Mouse (Mus musculus) forebrain, postnatal 0 days (tissue): ENCODE measurements around the gene Fxr2. TPM values are rescaled to one million over a fixed set of nuclear protein-coding genes. Genes with fewer than 3 reads are reported as not detected.

ENCODE experiments used
- ATAC-seq: fragments of 200-750 bp; cut with Nextera tagmentation; 2 replicates; pipeline ENCODE4 v1.8.0; 2017; ENCODE audit warnings: mild to moderate bottlenecking, moderate library complexity
- DNase-seq: peaks from one replicate; pipeline ENCODE4 v3.0.0-alpha.2; 2015
- H3K27ac ChIP-seq: fragments of 300-500 bp; sonication (generic); 2 replicates; pipeline ENCODE4 v1.5.1; 2014; ENCODE audit warnings: low read depth, mild to moderate bottlenecking, antibody characterized with exemption, low read length, moderate library complexity, mixed read lengths
- H3K27me3 ChIP-seq: fragments of 300-500 bp; sonication (generic); 2 replicates; pipeline ENCODE4 v1.6.1; 2014; ENCODE audit warnings: mild to moderate bottlenecking, low read length, mixed read lengths; ENCODE audit not compliant: insufficient read depth
- H3K36me3 ChIP-seq: fragments of 300-500 bp; sonication (generic); 2 replicates; pipeline ENCODE4 v1.6.1; 2014; ENCODE audit warnings: mild to moderate bottlenecking, moderate library complexity; ENCODE audit not compliant: insufficient read depth
- H3K4me1 ChIP-seq: fragments of 300-500 bp; sonication (generic); 2 replicates; pipeline ENCODE4 v1.6.1; 2014; ENCODE audit warnings: antibody characterized with exemption; ENCODE audit not compliant: insufficient read depth
- H3K4me2 ChIP-seq: fragments of 300-500 bp; sonication (generic); 2 replicates; pipeline ENCODE4 v1.6.1; 2014; ENCODE audit warnings: low read depth, mild to moderate bottlenecking, moderate library complexity
- H3K4me3 ChIP-seq: fragments of 300-500 bp; sonication (generic); 2 replicates; pipeline ENCODE4 v1.5.1; 2014; ENCODE audit warnings: low read depth, low read length, mixed read lengths
- H3K9ac ChIP-seq: fragments of 300-500 bp; sonication (generic); 2 replicates; pipeline ENCODE4 v1.6.1; 2014; ENCODE audit warnings: mild to moderate bottlenecking
- H3K9me3 ChIP-seq: fragments of 300-500 bp; sonication (generic); 2 replicates; pipeline ENCODE4 v1.6.1; 2016; ENCODE audit warnings: low read length
- CTCF ChIP-seq: sonication (generic); IDR thresholded peaks from 2 replicates; pipeline ENCODE4 v1.5.1; 2016; ENCODE audit warnings: antibody characterized with exemption, control low read depth, low read depth
- WGBS: fragments of 180-500 bp; shearing (Covaris S2); extraction: QIAGEN DNeasy Blood & Tissue Kit; methylation state at CpG from one replicate; pipeline ENCODE4 v1.1.7; 2014; 5-methylcytosine and 5-hydroxymethylcytosine counted together
- polyA plus RNA-seq: library from polyadenylated mRNA; unstranded; fragments of >200 nt; fragmentation: Nextera tagmentation; extraction: Ambion mirVana; gene quantifications from 2 replicates; pipeline ENCODE4 v1.2.1, GENCODE M21; 2015
- total RNA-seq: library from RNA; depleted of rRNA; stranded (reverse); fragments of >200 nt; gene quantifications from 2 replicates; pipeline ENCODE4 v1.2.3, GENCODE M21; 2014

The Fxr2 gene
- total and polyA plus RNA-seq, 2 experiments from 2014 or later: 25.2 to 94.5 TPM

DNA sequence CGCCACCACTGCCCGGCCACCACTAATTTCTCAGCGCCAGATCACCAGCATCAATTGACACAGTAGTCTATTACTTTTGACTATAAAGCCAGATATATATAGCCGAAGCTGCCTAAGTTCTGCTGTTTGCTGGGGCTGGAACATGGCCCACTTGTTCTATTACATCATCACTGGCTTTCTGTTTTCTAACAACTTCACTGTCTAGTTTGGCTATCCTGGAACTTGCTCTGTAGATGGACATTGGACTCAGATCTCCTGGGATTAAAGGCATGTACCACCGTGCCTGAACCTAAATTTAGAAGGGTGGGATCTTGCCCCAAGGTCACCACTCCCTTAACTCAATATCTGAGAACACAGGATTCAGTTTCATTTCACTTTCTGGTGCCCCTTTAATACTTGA is 13.1 kb downstream of the Fxr2 start:
- Histone ChIP-seq H3K36me3 (peaks cover 90% of the 10 kb centered on the region), H3K4me3 (no peak overlapping the region), H3K9me3 (no peaks in the 10 kb centered on the region), H3K9ac (no peak overlapping the region), H3K4me2 (no peak overlapping the region), H3K27ac (no peak overlapping the region), H3K27me3 (no peaks in the 10 kb centered on the region), H3K4me1 (no peaks in the 10 kb centered on the region)
- no peak for TF ChIP-seq CTCF
- no peak for DNase-seq
- no peak for ATAC-seq
- WGBS: 95% methylated on average over 5 of the region's 5 CpGs

- H3K27ac ChIP-seq: no peak overlapping the region
- no peaks in the 10 kb centered on the region for H3K27me3 ChIP-seq
- no peaks in the 10 kb centered on the region for H3K9me3 ChIP-seq
- WGBS: 60% methylated on average over 5 of the region's 5 CpGs
- TF ChIP-seq CTCF: no peak
- H3K4me2 ChIP-seq: no peak overlapping the region
- DNase-seq (no peak), ATAC-seq (no peak)
- no peaks in the 10 kb centered on the region for H3K4me1 ChIP-seq
- no peak overlapping the region for H3K9ac ChIP-seq
- peaks cover 78% of the 10 kb centered on the region for H3K36me3 ChIP-seq
- no peak overlapping the region for H3K4me3 ChIP-seq
These were observed 20.6 kb downstream of the Fxr2 start for GRCm38 (mm10) chr11:69653399-69653798.

DNA sequence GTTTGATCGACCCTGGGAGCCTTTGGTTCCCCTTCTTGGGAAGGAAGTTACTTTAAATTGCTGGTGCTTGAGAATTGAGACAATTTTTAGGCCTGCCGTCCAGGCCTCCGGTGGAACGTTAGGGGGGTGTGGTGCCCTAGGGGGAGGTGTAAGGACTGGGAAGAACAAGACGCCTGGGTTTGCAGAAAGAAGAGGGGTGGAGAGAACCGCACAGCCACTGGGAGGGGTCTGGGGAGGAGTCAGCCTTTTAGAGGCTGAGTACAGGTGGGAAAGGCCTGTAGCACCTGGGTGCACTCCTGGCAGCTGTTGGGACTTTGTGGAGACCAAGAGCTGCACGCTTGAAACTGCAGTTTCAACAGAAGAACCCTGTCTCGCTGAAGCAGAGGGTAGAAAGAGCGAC is 22.0 kb downstream of the Fxr2 start:
- ATAC-seq: no peak
- 56% methylated on average over 9 of the region's 9 CpGs for WGBS
- no peak for DNase-seq
- Histone ChIP-seq H3K9me3 (no peaks in the 10 kb centered on the region), H3K4me1 (no peaks in the 10 kb centered on the region), H3K27ac (no peak overlapping the region), H3K4me3 (no peak overlapping the region), H3K4me2 (no peak overlapping the region), H3K9ac (no peak overlapping the region), H3K27me3 (no peaks in the 10 kb centered on the region), H3K36me3 (peaks cover 72% of the 10 kb centered on the region)
- no peak for TF ChIP-seq CTCF

DNA sequence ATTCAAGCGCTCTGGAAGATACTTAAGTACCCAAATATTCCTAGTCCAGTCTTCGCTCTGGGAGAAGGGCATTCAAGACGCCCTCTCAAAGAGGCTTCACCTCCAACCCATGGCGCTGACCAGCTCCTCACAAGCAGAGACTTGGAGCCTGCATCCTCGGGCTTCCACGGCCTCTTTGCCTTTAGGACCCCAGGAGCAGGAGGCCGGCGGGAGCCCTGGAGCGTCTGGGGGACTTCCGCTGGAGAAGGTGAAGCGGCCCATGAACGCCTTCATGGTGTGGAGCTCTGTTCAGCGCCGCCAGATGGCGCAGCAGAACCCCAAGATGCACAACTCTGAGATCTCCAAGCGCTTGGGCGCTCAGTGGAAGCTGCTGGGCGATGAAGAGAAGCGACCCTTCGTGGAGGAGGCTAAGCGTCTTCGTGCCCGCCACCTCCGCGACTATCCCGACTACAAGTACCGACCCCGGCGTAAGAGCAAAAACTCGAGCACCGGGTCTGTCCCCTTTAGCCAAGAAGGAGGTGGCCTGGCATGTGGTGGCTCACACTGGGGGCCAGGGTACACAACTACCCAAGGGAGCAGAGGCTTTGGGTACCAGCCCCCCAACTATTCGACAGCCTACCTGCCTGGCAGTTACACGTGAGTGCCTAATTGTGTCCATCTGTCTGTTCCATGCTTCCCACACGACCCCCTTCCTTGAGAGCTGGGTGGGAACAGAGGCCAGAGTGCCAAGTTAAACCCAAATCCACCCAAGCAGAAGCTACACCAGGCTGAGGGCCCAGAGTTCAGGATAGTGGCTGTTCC is 22.7 kb downstream of the Fxr2 start, which contains the start of gene Sox15:
Gene Sox15 (plus strand): TSS at position 51 of the 801 bp plus-strand sequence.
- DNase-seq (peak; percentile 86), ATAC-seq (peak; percentile 80)
- Histone ChIP-seq H3K36me3 (peaks cover 65% of the 10 kb centered on the region), H3K27me3 (no peaks in the 10 kb centered on the region), H3K4me3 (no peak within 1 kb of the TSS), H3K27ac (no peak within 1 kb of the TSS), H3K4me1 (no peaks in the 10 kb centered on the region), H3K9me3 (no peaks in the 10 kb centered on the region), H3K9ac (no peak within 1 kb of the TSS; the same call in 1 of the 2 replicates), H3K4me2 (no peak within 1 kb of the TSS)
- peak; percentile 84 for TF ChIP-seq CTCF
- 22% methylated on average over 34 of the region's 34 CpGs for WGBS

DNA sequence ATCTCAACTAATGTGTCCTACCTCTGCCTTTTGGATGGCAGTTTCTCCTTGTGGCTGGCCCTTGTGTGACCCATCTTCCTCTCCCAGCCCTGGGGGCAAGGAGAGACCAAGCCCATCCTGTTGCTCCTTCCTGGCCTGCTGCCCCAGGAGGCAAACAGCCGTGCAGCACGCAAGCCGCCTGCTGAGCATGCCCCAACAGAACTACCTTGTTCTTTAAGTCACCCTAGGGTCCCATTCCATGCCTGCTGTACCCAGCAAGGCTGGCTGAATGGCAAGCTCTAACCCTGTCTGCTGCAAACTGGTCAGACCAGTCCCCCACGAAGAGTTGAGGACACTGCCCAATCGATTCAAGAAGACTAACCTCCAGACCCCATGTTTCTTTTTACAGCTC is 23.3 kb downstream of the Fxr2 start:
- Histone ChIP-seq H3K27me3 (no peaks in the 10 kb centered on the region), H3K27ac (no peak overlapping the region), H3K9ac (no peak overlapping the region), H3K9me3 (no peaks in the 10 kb centered on the region), H3K4me3 (no peak overlapping the region), H3K4me1 (no peaks in the 10 kb centered on the region), H3K36me3 (peaks cover 59% of the 10 kb centered on the region), H3K4me2 (no peak overlapping the region)
- no peak for ATAC-seq
- no peak for TF ChIP-seq CTCF
- WGBS: 83% methylated on average over 5 of the region's 5 CpGs
- DNase-seq: no peak

GRCm38 (mm10) chr11:69656617-69657461 is 24.0 kb downstream of the Fxr2 start:
- H3K9ac ChIP-seq: no peak overlapping the region
- 80% methylated on average over 10 of the region's 10 CpGs for WGBS
- DNase-seq (peak; percentile 83), ATAC-seq (peak; percentile 46; the same call in 1 of the 2 replicates)
- peaks cover 51% of the 10 kb centered on the region for H3K36me3 ChIP-seq
- H3K9me3 ChIP-seq: no peaks in the 10 kb centered on the region
- peak; percentile 83 for TF ChIP-seq CTCF
- no peak overlapping the region for H3K27ac ChIP-seq
- H3K27me3 ChIP-seq: no peaks in the 10 kb centered on the region
- H3K4me1 ChIP-seq: peaks cover 4% of the 10 kb centered on the region; the same call in 1 of the 2 replicates
- H3K4me2 ChIP-seq: no peak overlapping the region
- no peak overlapping the region for H3K4me3 ChIP-seq

DNA sequence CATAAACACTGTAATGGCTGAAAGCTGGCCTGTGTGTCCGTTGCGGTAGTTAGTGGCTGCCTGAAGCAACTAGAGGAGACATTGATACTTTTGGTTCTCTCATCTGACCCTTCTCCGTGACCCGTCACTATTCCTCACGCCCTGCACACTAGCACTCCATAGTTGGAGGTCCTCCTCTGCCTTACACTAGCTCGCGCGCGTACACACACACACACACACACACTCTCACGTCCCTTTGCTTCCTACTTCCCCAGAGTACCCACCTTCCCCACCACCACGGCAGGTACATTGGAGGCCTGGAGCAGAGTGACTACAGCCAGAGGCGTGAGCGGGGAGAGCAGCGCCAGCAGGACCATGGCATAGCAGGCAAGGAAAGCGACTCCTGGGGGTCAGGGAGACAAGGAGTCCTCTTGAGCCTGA is 24.7 kb downstream of the Fxr2 start:
- no peak for ATAC-seq
- no peaks in the 10 kb centered on the region for H3K9me3 ChIP-seq
- peaks cover 45% of the 10 kb centered on the region for H3K36me3 ChIP-seq
- TF ChIP-seq CTCF: no peak
- no peak for DNase-seq
- H3K27me3 ChIP-seq: no peaks in the 10 kb centered on the region
- WGBS: 85% methylated on average over 15 of the region's 15 CpGs
- no peak overlapping the region for H3K9ac ChIP-seq
- H3K4me3 ChIP-seq: no peak overlapping the region
- H3K4me1 ChIP-seq: peaks cover 4% of the 10 kb centered on the region; the same call in 1 of the 2 replicates
- H3K4me2 ChIP-seq: no peak overlapping the region
- H3K27ac ChIP-seq: no peak overlapping the region
